Mouse (Mus musculus) embryonic facial prominence, embryonic 13.5 days (tissue): ENCODE measurements around the gene Rbfox1. TPM values are rescaled to one million over a fixed set of nuclear protein-coding genes. Genes with fewer than 3 reads are reported as not detected.

Experiments used
- ATAC-seq: fragments of 200-750 bp; cut with Nextera tagmentation; 2 replicates; pipeline ENCODE4 v1.8.0; 2017; ENCODE audit warnings: low read depth; ENCODE audit not compliant: insufficient number of reproducible peaks, insufficient read depth, low FRiP score, low TSS enrichment
- H3K27ac ChIP-seq: fragments of 300-500 bp; sonication (generic); 2 replicates; pipeline ENCODE4 v1.5.1; 2015; ENCODE audit warnings: moderate library complexity, mild to moderate bottlenecking, inconsistent platforms
- H3K27me3 ChIP-seq: fragments of 300-500 bp; sonication (generic); 2 replicates; pipeline ENCODE4 v1.6.1; 2015; ENCODE audit warnings: mild to moderate bottlenecking, inconsistent platforms
- H3K36me3 ChIP-seq: fragments of 300-500 bp; sonication (generic); 2 replicates; pipeline ENCODE4 v1.6.1; 2015; ENCODE audit warnings: mild to moderate bottlenecking, inconsistent platforms
- H3K4me1 ChIP-seq: fragments of 300-500 bp; sonication (generic); 2 replicates; pipeline ENCODE4 v1.6.1; 2015; ENCODE audit warnings: inconsistent platforms
- H3K4me2 ChIP-seq: fragments of 300-500 bp; sonication (generic); 2 replicates; pipeline ENCODE4 v1.6.1; 2015; ENCODE audit warnings: moderate library complexity, mild to moderate bottlenecking, inconsistent platforms
- H3K4me3 ChIP-seq: fragments of 300-500 bp; sonication (generic); 2 replicates; pipeline ENCODE4 v1.5.1; 2015; ENCODE audit warnings: mild to moderate bottlenecking, inconsistent platforms
- H3K9ac ChIP-seq: fragments of 300-500 bp; sonication (generic); 2 replicates; pipeline ENCODE4 v1.6.1; 2015; ENCODE audit warnings: mild to moderate bottlenecking, inconsistent platforms
- H3K9me3 ChIP-seq: fragments of 300-500 bp; sonication (generic); 2 replicates; pipeline ENCODE4 v1.6.1; 2016; ENCODE audit warnings: inconsistent platforms
- WGBS: fragments of 180-500 bp; shearing (Covaris S2); methylation state at CpG from one replicate; pipeline ENCODE4 v1.1.7; 2015; ENCODE audit warnings: mixed read lengths; 5-methylcytosine and 5-hydroxymethylcytosine counted together
- polyA plus RNA-seq: library from polyadenylated mRNA; unstranded; fragments of >200 nt; fragmentation: Nextera tagmentation; extraction: Ambion mirVana; gene quantifications from 2 replicates; pipeline ENCODE4 v1.2.1, GENCODE M21; 2015

Gene Rbfox1
- polyA plus RNA-seq, 1 experiment from 2014 or later = 3.9 TPM

DNA sequence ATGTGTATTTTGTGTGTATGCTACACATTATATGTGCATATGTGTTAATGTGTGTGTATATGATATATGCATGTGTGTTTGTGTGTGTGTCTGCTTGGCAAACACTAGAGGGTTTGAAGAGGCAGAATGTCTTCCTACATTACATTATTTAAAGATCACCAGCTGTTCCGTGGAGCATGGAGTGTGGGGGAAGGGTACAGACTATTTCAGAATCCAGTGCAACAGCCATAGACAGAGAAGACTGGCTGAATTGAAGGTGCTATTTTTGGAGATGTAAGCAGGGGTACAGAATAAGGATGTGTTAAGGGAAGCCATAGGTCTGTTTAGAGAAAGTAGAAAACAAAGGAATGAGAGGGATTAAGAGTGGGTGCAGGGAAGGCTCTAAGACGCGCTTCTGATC is 869.7 kb downstream of the Rbfox1 start:
- no peak overlapping the region for H3K27ac ChIP-seq
- H3K4me3 ChIP-seq = no peak overlapping the region
- H3K9ac ChIP-seq = no peak overlapping the region
- no peaks in the 10 kb centered on the region for H3K36me3 ChIP-seq
- H3K27me3 ChIP-seq = no peaks in the 10 kb centered on the region
- 70% methylated on average over 3 of the region's 3 CpGs for WGBS
- no peak overlapping the region for H3K4me2 ChIP-seq
- no peaks in the 10 kb centered on the region for H3K9me3 ChIP-seq
- no peaks in the 10 kb centered on the region for H3K4me1 ChIP-seq
- no peak for ATAC-seq

DNA sequence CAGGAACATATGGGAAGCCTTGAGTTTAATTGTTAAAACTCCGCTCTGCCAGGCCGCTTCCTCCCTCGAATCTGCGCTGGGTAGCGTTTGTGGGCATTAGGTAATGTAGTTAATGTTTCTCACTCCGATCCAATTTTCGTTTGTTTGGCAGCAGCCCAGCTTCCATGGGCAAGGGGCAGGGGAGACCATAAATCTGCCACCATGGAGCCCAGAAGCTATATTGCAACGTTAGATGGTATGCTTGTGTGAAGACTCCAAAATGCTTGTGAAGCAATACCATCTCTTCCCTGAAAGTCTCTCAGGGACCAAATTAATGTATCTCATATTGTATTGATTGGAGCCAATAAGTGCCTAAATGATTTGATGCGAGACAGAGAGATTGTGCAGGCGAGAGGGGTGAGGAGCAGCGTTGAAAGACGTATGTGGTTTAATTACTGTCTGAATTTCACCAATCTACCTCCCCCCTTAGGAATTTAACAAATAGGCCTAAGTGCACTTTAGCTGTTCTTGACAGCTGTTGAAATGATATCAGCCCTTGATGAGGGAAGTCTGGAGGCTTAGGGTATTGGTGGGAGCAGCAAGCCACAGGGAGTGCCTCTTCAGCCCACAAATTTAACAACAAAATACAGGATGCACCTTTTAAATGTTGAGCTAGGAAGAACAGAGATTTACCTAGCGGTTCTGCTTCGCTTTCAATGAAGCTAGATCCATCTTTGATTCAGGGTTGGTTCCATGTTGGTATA is 884.5 kb downstream of the Rbfox1 start:
- Histone ChIP-seq H3K4me2 (no peak overlapping the region), H3K27ac (no peak overlapping the region), H3K27me3 (no peaks in the 10 kb centered on the region), H3K4me1 (no peaks in the 10 kb centered on the region), H3K4me3 (no peak overlapping the region), H3K9ac (no peak overlapping the region), H3K36me3 (no peaks in the 10 kb centered on the region), H3K9me3 (no peaks in the 10 kb centered on the region)
- WGBS = 61% methylated on average over 14 of the region's 14 CpGs
- no peak for ATAC-seq

- no peaks in the 10 kb centered on the region for H3K4me1 ChIP-seq
- no peaks in the 10 kb centered on the region for H3K36me3 ChIP-seq
- WGBS = 72% methylated on average over 6 of the region's 6 CpGs
- no peaks in the 10 kb centered on the region for H3K27me3 ChIP-seq
- ATAC-seq = no peak
- no peak overlapping the region for H3K4me3 ChIP-seq
- H3K27ac ChIP-seq = no peak overlapping the region
- no peak overlapping the region for H3K4me2 ChIP-seq
- no peaks in the 10 kb centered on the region for H3K9me3 ChIP-seq
- no peak overlapping the region for H3K9ac ChIP-seq
Observed at GRCm38 (mm10) chr16:6777506-6778185, 892.5 kb downstream of the Rbfox1 start.

DNA sequence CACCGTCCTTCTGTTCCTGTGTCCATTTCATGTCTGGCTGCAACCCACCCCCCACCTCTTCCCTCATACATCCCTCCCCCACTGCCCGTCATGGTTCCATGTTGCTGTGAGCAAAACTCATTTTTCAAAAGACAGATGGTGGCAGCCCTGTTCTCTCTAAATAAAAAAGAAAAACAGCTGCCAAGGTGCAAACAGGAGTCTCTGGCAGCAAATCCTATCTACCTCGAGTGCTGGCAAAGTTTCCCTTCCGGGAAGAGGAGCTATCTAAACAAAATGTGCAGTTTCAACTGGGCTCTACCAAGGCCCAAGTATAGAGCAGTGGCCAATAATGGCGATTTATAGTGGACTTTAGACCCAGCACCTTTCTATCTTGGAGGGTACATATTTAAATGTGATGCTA is 899.0 kb downstream of the Rbfox1 start:
- no peak overlapping the region for H3K27ac ChIP-seq

DNA sequence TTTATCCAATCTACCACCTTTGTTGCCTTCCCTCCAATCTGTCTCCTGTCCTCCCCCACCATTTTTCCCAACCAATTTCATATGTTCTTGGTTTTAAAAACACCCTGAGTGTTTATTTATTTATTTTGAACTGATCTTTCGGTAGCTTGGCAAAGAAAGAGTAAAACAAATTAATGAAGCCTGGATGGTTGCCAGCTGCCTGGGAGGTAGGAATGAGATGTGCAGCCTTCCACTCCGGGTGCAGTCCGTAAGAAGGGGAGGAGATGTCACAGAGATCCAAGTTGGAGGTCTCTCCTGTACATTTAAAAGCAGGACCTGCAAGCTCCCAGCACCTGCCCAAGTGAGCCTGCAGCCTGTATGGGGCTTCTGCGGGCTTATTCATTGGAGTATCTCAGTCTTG is 899.9 kb downstream of the Rbfox1 start:
- no peaks in the 10 kb centered on the region for H3K9me3 ChIP-seq
- H3K4me3 ChIP-seq = no peak overlapping the region
- ATAC-seq = no peak
- 49% methylated on average over 4 of the region's 4 CpGs for WGBS
- no peaks in the 10 kb centered on the region for H3K27me3 ChIP-seq
- H3K27ac ChIP-seq = no peak overlapping the region
- no peak overlapping the region for H3K9ac ChIP-seq
- H3K4me2 ChIP-seq = no peak overlapping the region
- H3K4me1 ChIP-seq = no peaks in the 10 kb centered on the region
- no peaks in the 10 kb centered on the region for H3K36me3 ChIP-seq

More for the DNA sequence above, 899.0 kb downstream of the Rbfox1 start:
- Histone ChIP-seq H3K9me3 (no peaks in the 10 kb centered on the region), H3K4me3 (no peak overlapping the region), H3K4me1 (no peaks in the 10 kb centered on the region), H3K4me2 (no peak overlapping the region), H3K9ac (no peak overlapping the region), H3K27me3 (no peaks in the 10 kb centered on the region), H3K36me3 (no peaks in the 10 kb centered on the region)
- WGBS = 69% methylated on average over 5 of the region's 5 CpGs
- ATAC-seq = no peak

GRCm38 (mm10) chr16:6791218-6791617 is 906.1 kb downstream of the Rbfox1 start:
- no peaks in the 10 kb centered on the region for H3K36me3 ChIP-seq
- WGBS = 77% methylated on average over 3 of the region's 3 CpGs
- ATAC-seq = no peak

GRCm38 (mm10) chr16:6791655-6792054 is 906.5 kb downstream of the Rbfox1 start:
- Histone ChIP-seq H3K27ac (no peak overlapping the region), H3K4me1 (no peaks in the 10 kb centered on the region), H3K9me3 (no peaks in the 10 kb centered on the region), H3K9ac (no peak overlapping the region), H3K27me3 (no peaks in the 10 kb centered on the region; the same call in none of the 2 replicates), H3K36me3 (no peaks in the 10 kb centered on the region), H3K4me3 (no peak overlapping the region), H3K4me2 (no peak overlapping the region)
- 13% methylated on average over 9 of the region's 9 CpGs for WGBS
- ATAC-seq = no peak

More at GRCm38 (mm10) chr16:6791218-6791617, 906.1 kb downstream of the Rbfox1 start:
- no peak overlapping the region for H3K4me3 ChIP-seq
- H3K9me3 ChIP-seq = no peaks in the 10 kb centered on the region
- no peaks in the 10 kb centered on the region for H3K4me1 ChIP-seq
- H3K9ac ChIP-seq = no peak overlapping the region
- H3K4me2 ChIP-seq = no peak overlapping the region
- no peak overlapping the region for H3K27ac ChIP-seq
- no peaks in the 10 kb centered on the region; the same call in none of the 2 replicates for H3K27me3 ChIP-seq

GRCm38 (mm10) chr16:6806246-6806645 is 921.1 kb downstream of the Rbfox1 start:
- Histone ChIP-seq H3K9ac (no peak overlapping the region), H3K4me3 (no peak overlapping the region), H3K27me3 (no peaks in the 10 kb centered on the region), H3K27ac (no peak overlapping the region), H3K4me2 (no peak overlapping the region), H3K36me3 (no peaks in the 10 kb centered on the region), H3K4me1 (no peaks in the 10 kb centered on the region), H3K9me3 (no peaks in the 10 kb centered on the region)
- no peak for ATAC-seq
- WGBS = 80% methylated on average over 2 of the region's 2 CpGs

- no peak overlapping the region for H3K27ac ChIP-seq
- no peaks in the 10 kb centered on the region for H3K36me3 ChIP-seq
- no peak overlapping the region for H3K4me2 ChIP-seq
- no peaks in the 10 kb centered on the region for H3K4me1 ChIP-seq
- H3K9ac ChIP-seq = no peak overlapping the region
- H3K27me3 ChIP-seq = no peaks in the 10 kb centered on the region
- no peak overlapping the region for H3K4me3 ChIP-seq
- no peak for ATAC-seq
- 71% methylated on average over 2 of the region's 2 CpGs for WGBS
- H3K9me3 ChIP-seq = no peaks in the 10 kb centered on the region
Observed at GRCm38 (mm10) chr16:6807835-6808234, 922.7 kb downstream of the Rbfox1 start.

DNA sequence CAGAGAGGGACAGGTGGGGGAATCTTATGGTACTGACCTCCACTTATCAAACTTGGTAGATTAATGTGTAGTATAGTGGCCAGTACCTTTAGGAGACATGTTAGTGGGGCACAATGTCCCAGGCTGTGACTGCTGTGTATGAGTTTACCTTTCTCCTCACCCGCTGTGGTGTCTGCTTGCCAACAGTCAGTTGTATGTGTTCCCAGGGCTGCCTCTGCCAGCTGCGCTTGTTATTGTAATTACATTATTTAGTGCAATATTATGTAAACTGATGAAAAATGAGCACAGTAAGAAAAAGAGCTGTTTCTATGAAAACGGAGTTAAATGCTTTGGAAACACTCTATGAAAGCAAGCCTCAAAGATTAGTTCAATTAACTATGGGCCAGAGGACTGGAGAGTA is 928.7 kb downstream of the Rbfox1 start:
- Histone ChIP-seq H3K36me3 (no peaks in the 10 kb centered on the region), H3K4me1 (no peaks in the 10 kb centered on the region), H3K4me2 (no peak overlapping the region), H3K27me3 (no peaks in the 10 kb centered on the region), H3K9me3 (no peaks in the 10 kb centered on the region), H3K9ac (no peak overlapping the region), H3K27ac (no peak overlapping the region), H3K4me3 (no peak overlapping the region)
- 73% methylated on average over 3 of the region's 3 CpGs for WGBS
- ATAC-seq = no peak

DNA sequence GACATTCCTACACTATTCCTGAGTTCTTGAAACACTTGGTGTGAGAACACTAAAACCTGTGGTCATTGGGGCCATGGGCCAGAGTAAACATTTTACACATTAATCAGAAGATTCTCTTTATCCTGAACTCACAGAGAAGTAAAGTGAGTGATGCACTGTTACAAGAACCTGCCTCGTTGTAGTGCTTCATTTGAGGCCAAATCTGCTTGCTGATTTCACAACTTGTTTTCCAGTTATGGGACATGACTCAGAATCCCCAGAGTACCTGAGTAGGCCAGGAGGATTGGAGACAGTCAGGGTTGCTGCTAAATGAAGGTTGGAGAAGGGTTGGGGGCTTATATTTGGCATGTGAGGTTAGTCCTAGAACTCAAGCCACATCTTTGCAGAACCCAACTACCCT is 936.6 kb downstream of the Rbfox1 start:
- no peak overlapping the region for H3K27ac ChIP-seq
- WGBS = 70% methylated on average over 1 of the region's 1 CpGs
- H3K4me2 ChIP-seq = no peak overlapping the region
- no peaks in the 10 kb centered on the region for H3K36me3 ChIP-seq
- H3K27me3 ChIP-seq = no peaks in the 10 kb centered on the region
- H3K9me3 ChIP-seq = no peaks in the 10 kb centered on the region
- H3K4me1 ChIP-seq = no peaks in the 10 kb centered on the region
- no peak overlapping the region for H3K4me3 ChIP-seq
- no peak for ATAC-seq
- H3K9ac ChIP-seq = no peak overlapping the region

GRCm38 (mm10) chr16:6829892-6830524 is 944.9 kb downstream of the Rbfox1 start:
- ATAC-seq = no peak
- H3K27ac ChIP-seq = no peak overlapping the region
- H3K4me3 ChIP-seq = no peak overlapping the region
- 81% methylated on average over 6 of the region's 6 CpGs for WGBS
- no peak overlapping the region for H3K9ac ChIP-seq
- no peak overlapping the region for H3K4me2 ChIP-seq
- no peaks in the 10 kb centered on the region for H3K27me3 ChIP-seq
- H3K4me1 ChIP-seq = no peaks in the 10 kb centered on the region
- no peaks in the 10 kb centered on the region for H3K9me3 ChIP-seq
- no peaks in the 10 kb centered on the region for H3K36me3 ChIP-seq
